Mouse (Mus musculus): ENCODE results near the gene Pola2. TPM values are rescaled to one million over a fixed set of nuclear protein-coding genes. Genes with fewer than 3 reads are reported as not detected.

Gene Pola2
- polyA plus RNA-seq, 1 experiment, result 33.8 TPM

GRCm38 (mm10) chr19:5892735-5893134 lies 71.3 kb downstream of the Pola2 start:
- DNase-seq (ENCODE audit: low read depth), result no peak
- no peak for TF ChIP-seq CTCF (IDR thresholded peaks at IDR 0.05; ENCODE audit: borderline replicate concordance, extremely low read depth, insufficient read depth, insufficient read length)
- no peak for TF ChIP-seq POLR2A (IDR thresholded peaks at IDR 0.05; ENCODE audit: borderline replicate concordance, extremely low read depth, insufficient read depth, insufficient read length, poor library complexity, severe bottlenecking)

- no peak for DNase-seq (ENCODE audit: low read depth)
- no peak for TF ChIP-seq CTCF (IDR thresholded peaks at IDR 0.05; ENCODE audit: borderline replicate concordance, extremely low read depth, insufficient read depth, insufficient read length)
- TF ChIP-seq POLR2A (IDR thresholded peaks at IDR 0.05; ENCODE audit: borderline replicate concordance, extremely low read depth, insufficient read depth, insufficient read length, poor library complexity, severe bottlenecking), result no peak
Measured at GRCm38 (mm10) chr19:5892262-5892661, 71.7 kb downstream of the Pola2 start.

GRCm38 (mm10) chr19:5891521-5892258 lies 72.3 kb downstream of the Pola2 start:
- no peak for DNase-seq (ENCODE audit: low read depth)
- TF ChIP-seq CTCF (IDR thresholded peaks at IDR 0.05; ENCODE audit: borderline replicate concordance, extremely low read depth, insufficient read depth, insufficient read length), result no peak
- no peak for TF ChIP-seq POLR2A (IDR thresholded peaks at IDR 0.05; ENCODE audit: borderline replicate concordance, extremely low read depth, insufficient read depth, insufficient read length, poor library complexity, severe bottlenecking)

Other genes with a start within 250 kb of the Pola2 start
- 18.3 and 20.4 TPM in 2 replicates for gene Ehbp1l1, start 237.9 kb downstream of the Pola2 start, polyA plus RNA-seq (2012; rRNA removed)
- gene Fam89b, start 234.5 kb downstream of the Pola2 start, polyA plus RNA-seq (2012; rRNA removed), result 258 and 404 TPM in 2 replicates
- gene Ltbp3, start 223.3 kb downstream of the Pola2 start, polyA plus RNA-seq (2012; rRNA removed), result 52.1 and 70.3 TPM in 2 replicates
- gene Scyl1, start 192.8 kb downstream of the Pola2 start, polyA plus RNA-seq (2012; rRNA removed), result 130 and 153 TPM in 2 replicates
- 18.9 and 21.3 TPM in 2 replicates for gene Frmd8, start 88.9 kb downstream of the Pola2 start, polyA plus RNA-seq (2012; rRNA removed)
- gene Slc25a45, start 86.4 kb downstream of the Pola2 start, polyA plus RNA-seq (2012; rRNA removed), result 2.6 and 3.5 TPM in 2 replicates
- 15.2 and 15.5 TPM in 2 replicates for gene Tigd3, start 70.1 kb downstream of the Pola2 start, polyA plus RNA-seq (2012; rRNA removed)
- 180 and 231 TPM in 2 replicates for gene Dpf2, start 51.2 kb downstream of the Pola2 start, polyA plus RNA-seq (2012; rRNA removed)
- gene Cdc42ep2, start 39.4 kb downstream of the Pola2 start, polyA plus RNA-seq (2012; rRNA removed), result 11.7 and 13.7 TPM in 2 replicates
- not detected in 2 replicates for gene Slc22a20, start 21.9 kb upstream of the Pola2 start, polyA plus RNA-seq (2012; rRNA removed)
- gene Capn1, start 51.7 kb upstream of the Pola2 start, polyA plus RNA-seq (2012; rRNA removed), result 5.2 and 7.6 TPM in 2 replicates
- gene Syvn1, start 82.4 kb upstream of the Pola2 start, polyA plus RNA-seq (2012; rRNA removed), result 24.6 and 38.8 TPM in 2 replicates
- gene Mrpl49, start 93.6 kb upstream of the Pola2 start, polyA plus RNA-seq (2012; rRNA removed), result 46.3 and 50.4 TPM in 2 replicates
- gene Fau, start 93.6 kb upstream of the Pola2 start, polyA plus RNA-seq (2012; rRNA removed), result 1,255 and 1,497 TPM in 2 replicates
- 36.0 and 46.5 TPM in 2 replicates for gene Znhit2, start 97.0 kb upstream of the Pola2 start, polyA plus RNA-seq (2012; rRNA removed)
- 76.1 and 100 TPM in 2 replicates for gene Tm7sf2, start 104.2 kb upstream of the Pola2 start, polyA plus RNA-seq (2012; rRNA removed)
- gene Vps51, start 113.0 kb upstream of the Pola2 start, polyA plus RNA-seq (2012; rRNA removed), result 95.4 and 109 TPM in 2 replicates
- gene Tmem262, start 115.8 kb upstream of the Pola2 start, polyA plus RNA-seq (2012; rRNA removed), result not detected in 2 replicates
- 2.5 and 3.1 TPM in 2 replicates for gene Gm28374, start 118.1 kb upstream of the Pola2 start, polyA plus RNA-seq (2012; rRNA removed)
- 103 and 127 TPM in 2 replicates for gene Zfpl1, start 120.8 kb upstream of the Pola2 start, polyA plus RNA-seq (2012; rRNA removed)
- gene Cdca5, start 120.8 kb upstream of the Pola2 start, polyA plus RNA-seq (2012; rRNA removed), result 9.7 and 16.3 TPM in 2 replicates
- 0.15 and 0.25 TPM in 2 replicates for gene AC131692.1, start 130.2 kb upstream of the Pola2 start, polyA plus RNA-seq (2012; rRNA removed)
- 1.1 and 2.0 TPM in 2 replicates for gene Naaladl1, start 141.6 kb upstream of the Pola2 start, polyA plus RNA-seq (2012; rRNA removed)
- 47.3 and 66.2 TPM in 2 replicates for gene Sac3d1, start 154.4 kb upstream of the Pola2 start, polyA plus RNA-seq (2012; rRNA removed)
- gene Snx15, start 164.1 kb upstream of the Pola2 start, polyA plus RNA-seq (2012; rRNA removed), result 52.3 and 52.4 TPM in 2 replicates
- gene Batf2, start 176.8 kb upstream of the Pola2 start, polyA plus RNA-seq (2012; rRNA removed), result 0.05 TPM in 2 replicates
- gene Arl2, start 177.3 kb upstream of the Pola2 start, polyA plus RNA-seq (2012; rRNA removed), result 109 and 144 TPM in 2 replicates
- 0.05 TPM in 1 of 2 replicates, not detected in the other for gene Majin, start 220.2 kb upstream of the Pola2 start, polyA plus RNA-seq (2012; rRNA removed)

Data from brain, embryonic 14.5 days (tissue).